Mouse (Mus musculus) embryonic facial prominence, embryonic 12.5 days (tissue): ENCODE data around the gene Rab28. TPM values are rescaled to one million over a fixed set of nuclear protein-coding genes. Genes with fewer than 3 reads are reported as not detected.

Experiments used
- ATAC-seq: fragments of 200-750 bp; cut with Nextera tagmentation; 2 replicates; pipeline ENCODE4 v1.8.0; 2017; ENCODE audit not compliant: insufficient number of reproducible peaks, insufficient read depth, low FRiP score, low TSS enrichment
- H3K27ac ChIP-seq: fragments of 300-500 bp; sonication (generic); 2 replicates; pipeline ENCODE4 v1.5.1; 2016; ENCODE audit warnings: mild to moderate bottlenecking
- H3K27me3 ChIP-seq: fragments of 300-500 bp; sonication (generic); 2 replicates; pipeline ENCODE4 v1.6.1; 2016; ENCODE audit warnings: mild to moderate bottlenecking, moderate library complexity
- H3K36me3 ChIP-seq: fragments of 300-500 bp; sonication (generic); 2 replicates; pipeline ENCODE4 v1.6.1; 2016; ENCODE audit warnings: mild to moderate bottlenecking
- H3K4me1 ChIP-seq: fragments of 300-500 bp; sonication (generic); 2 replicates; pipeline ENCODE4 v1.6.1; 2016
- H3K4me2 ChIP-seq: fragments of 300-500 bp; sonication (generic); replicated peaks from 2 replicates; pipeline ENCODE4 v1.6.1; 2016; ENCODE audit warnings: mild to moderate bottlenecking, moderate library complexity
- H3K4me3 ChIP-seq: fragments of 300-500 bp; sonication (generic); 2 replicates; pipeline ENCODE4 v1.5.1; 2016; ENCODE audit warnings: mild to moderate bottlenecking
- H3K9ac ChIP-seq: fragments of 300-500 bp; sonication (generic); 2 replicates; pipeline ENCODE4 v1.6.1; 2016; ENCODE audit warnings: mild to moderate bottlenecking, moderate library complexity
- H3K9me3 ChIP-seq: fragments of 300-500 bp; sonication (generic); 2 replicates; pipeline ENCODE4 v1.6.1; 2016; ENCODE audit warnings: mild to moderate bottlenecking, moderate library complexity
- WGBS: fragments of 180-500 bp; shearing (Covaris S2); methylation state at CpG from one replicate; pipeline ENCODE4 v1.1.7; 2016; 5-methylcytosine and 5-hydroxymethylcytosine counted together
- polyA plus RNA-seq: library from polyadenylated mRNA; unstranded; fragments of >200 nt; fragmentation: Nextera tagmentation; extraction: Ambion mirVana; gene quantifications from 2 replicates; pipeline ENCODE4 v1.2.1, GENCODE M21; 2016

Rab28 gene
- 81.6 and 82.4 TPM in 2 replicates for polyA plus RNA-seq

DNA sequence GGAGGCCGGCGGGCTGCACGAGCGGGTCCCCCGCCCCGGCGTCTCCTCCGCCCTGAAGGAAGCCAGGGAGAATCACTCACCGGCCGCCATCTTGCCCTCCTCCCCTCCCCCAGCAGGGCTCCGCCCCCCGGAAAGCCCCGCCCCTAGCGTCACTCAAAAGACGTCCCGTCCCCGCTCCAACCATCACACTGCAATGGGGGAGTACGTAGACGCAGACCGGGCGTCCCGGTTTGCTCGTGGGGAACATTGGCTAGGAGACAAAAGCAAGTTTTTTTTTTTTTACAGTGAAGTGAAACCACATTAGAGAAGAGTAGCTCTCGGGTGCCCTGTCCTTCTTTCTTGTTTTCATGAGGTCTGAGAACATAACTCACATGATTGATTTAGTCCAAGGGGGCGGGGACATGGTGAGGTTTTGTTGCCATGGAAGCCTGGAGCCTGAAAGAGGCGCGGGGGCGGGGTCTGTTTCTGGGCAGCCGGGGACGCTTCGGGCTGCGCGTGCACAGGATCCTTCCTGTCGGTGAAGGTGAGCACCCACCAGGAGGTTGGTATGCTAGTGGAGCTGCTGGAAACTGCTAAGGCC lies at the start of gene Rab28:
TSS of gene Rab28 (minus strand) at position 107 of the 580 bp plus-strand sequence.
- Histone ChIP-seq H3K9me3 (no peaks in the 10 kb centered on the region), H3K4me2 (peak within 1 kb of the TSS; percentile 90), H3K36me3 (no peaks in the 10 kb centered on the region), H3K9ac (peak within 1 kb of the TSS; percentile 83), H3K4me3 (peak within 1 kb of the TSS; percentile 93), H3K27me3 (no peaks in the 10 kb centered on the region), H3K4me1 (peaks cover 4% of the 10 kb centered on the region; the same call in 1 of the 2 replicates), H3K27ac (peak within 1 kb of the TSS; percentile 83)
- ATAC-seq: peak; percentile 93
- under 1% methylated on average over 34 of the region's 34 CpGs for WGBS

DNA sequence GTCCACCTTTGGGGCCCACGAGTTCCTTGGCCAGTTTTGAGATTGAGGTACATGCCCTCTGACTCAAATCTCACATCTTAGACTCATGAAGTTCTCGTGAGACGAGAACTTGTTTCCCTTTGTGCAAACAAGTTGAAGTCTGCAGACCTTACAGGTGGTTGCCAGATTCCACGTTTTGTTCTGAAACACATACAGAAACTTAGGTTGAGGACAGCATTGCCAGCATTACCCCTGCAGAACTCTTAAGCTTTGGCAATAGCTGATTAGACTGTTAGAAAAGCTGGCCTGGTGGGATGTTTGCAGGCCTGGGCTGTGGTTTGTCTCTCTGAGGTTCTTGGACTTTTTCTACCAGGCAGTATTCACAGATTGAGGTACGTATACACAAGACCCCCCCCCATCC lies 49.4 kb upstream of the Rab28 start:
- peaks cover 86% of the 10 kb centered on the region for H3K27me3 ChIP-seq
- H3K4me1 ChIP-seq: no peaks in the 10 kb centered on the region
- WGBS: 3% methylated on average over 5 of the region's 5 CpGs
- H3K4me2 ChIP-seq: no peak overlapping the region
- no peak overlapping the region for H3K27ac ChIP-seq
- ATAC-seq: no peak
- H3K36me3 ChIP-seq: no peaks in the 10 kb centered on the region
- no peak overlapping the region for H3K4me3 ChIP-seq
- no peak overlapping the region for H3K9ac ChIP-seq
- no peaks in the 10 kb centered on the region for H3K9me3 ChIP-seq

DNA sequence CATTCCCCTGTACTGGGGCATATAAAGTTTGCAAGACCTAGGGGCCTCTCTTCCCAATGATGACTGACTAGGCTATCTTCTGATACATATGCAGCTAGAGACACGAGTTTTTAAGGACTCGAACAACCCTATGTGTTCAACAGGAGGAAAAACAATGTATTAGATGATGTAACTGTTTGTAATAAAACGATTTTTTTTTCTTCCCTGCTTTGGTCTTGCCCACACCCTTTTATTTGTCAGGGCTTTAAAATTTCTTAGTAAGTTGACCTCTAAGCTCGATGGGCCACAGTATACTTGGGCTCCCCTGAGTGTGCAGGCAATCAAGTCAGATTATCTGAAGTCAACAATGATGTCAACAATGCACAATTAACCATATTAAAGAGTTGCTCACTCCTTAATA lies 48.4 kb upstream of the Rab28 start:
- Histone ChIP-seq H3K4me2 (no peak overlapping the region), H3K27ac (no peak overlapping the region), H3K27me3 (peaks cover 87% of the 10 kb centered on the region), H3K9ac (no peak overlapping the region), H3K4me3 (no peak overlapping the region), H3K4me1 (no peaks in the 10 kb centered on the region), H3K9me3 (no peaks in the 10 kb centered on the region), H3K36me3 (no peaks in the 10 kb centered on the region)
- ATAC-seq: no peak
- WGBS: 8% methylated on average over 4 of the region's 4 CpGs

DNA sequence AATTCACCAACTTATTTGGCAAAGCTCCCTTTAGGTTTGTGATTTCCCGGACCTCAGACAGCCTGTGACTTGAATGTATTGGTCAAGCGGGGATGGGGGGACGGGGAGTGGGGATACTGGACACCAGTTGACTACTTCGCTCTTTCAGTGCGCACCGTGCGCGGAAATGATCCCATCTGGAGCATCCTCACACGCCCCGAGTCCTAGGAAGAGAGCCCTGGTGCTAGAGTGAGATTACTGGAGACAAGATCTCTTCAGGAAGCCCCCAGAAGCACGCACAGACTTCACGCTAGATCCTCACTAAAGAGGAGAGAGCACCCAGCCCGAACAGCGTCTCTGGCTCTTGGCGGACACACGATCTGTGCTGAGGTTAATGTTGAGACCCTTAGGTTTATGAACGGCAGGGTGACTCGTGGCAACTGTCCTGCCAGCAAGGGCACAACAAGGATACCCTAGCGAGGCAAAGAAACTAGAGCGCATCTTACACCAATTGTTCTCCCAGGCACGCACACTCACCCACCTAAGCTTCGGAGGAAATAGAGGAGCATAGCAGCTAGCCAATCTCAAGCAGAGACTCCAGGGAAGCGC lies 47.5 kb upstream of the Rab28 start:
- no peaks in the 10 kb centered on the region for H3K9me3 ChIP-seq
- H3K9ac ChIP-seq: no peak overlapping the region
- H3K4me2 ChIP-seq: no peak overlapping the region
- no peaks in the 10 kb centered on the region for H3K36me3 ChIP-seq
- no peak overlapping the region for H3K4me3 ChIP-seq
- no peaks in the 10 kb centered on the region for H3K4me1 ChIP-seq
- no peak for ATAC-seq
- WGBS: 1% methylated on average over 23 of the region's 23 CpGs
- peaks cover 90% of the 10 kb centered on the region for H3K27me3 ChIP-seq
- H3K27ac ChIP-seq: no peak overlapping the region

DNA sequence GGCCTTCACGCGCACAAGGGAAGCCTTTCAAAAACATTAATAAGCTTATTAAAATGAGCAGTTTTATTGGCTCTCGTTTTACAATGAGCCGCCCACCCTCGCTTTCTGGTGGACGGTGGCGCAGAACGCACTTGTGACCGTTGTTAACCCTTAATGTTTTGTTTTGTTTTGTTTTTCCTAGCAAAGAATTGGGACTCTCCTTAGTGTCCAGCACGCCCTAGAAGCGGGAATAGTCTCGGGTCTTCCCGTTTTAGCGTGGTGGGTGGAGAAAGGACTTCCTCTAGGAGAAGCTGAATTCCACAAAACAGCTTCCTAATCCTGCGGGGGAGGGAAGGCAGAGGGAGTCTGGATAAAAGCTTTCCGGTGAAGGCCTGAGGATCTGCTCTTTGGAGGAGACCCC lies 46.9 kb upstream of the Rab28 start:
- Histone ChIP-seq H3K9me3 (no peaks in the 10 kb centered on the region), H3K36me3 (no peaks in the 10 kb centered on the region), H3K27ac (no peak overlapping the region), H3K4me2 (no peak overlapping the region; the same call in 1 of the 2 replicates), H3K9ac (no peak overlapping the region), H3K4me3 (no peak overlapping the region), H3K4me1 (no peaks in the 10 kb centered on the region), H3K27me3 (peaks cover 91% of the 10 kb centered on the region)
- no peak for ATAC-seq
- 2% methylated on average over 16 of the region's 16 CpGs for WGBS

DNA sequence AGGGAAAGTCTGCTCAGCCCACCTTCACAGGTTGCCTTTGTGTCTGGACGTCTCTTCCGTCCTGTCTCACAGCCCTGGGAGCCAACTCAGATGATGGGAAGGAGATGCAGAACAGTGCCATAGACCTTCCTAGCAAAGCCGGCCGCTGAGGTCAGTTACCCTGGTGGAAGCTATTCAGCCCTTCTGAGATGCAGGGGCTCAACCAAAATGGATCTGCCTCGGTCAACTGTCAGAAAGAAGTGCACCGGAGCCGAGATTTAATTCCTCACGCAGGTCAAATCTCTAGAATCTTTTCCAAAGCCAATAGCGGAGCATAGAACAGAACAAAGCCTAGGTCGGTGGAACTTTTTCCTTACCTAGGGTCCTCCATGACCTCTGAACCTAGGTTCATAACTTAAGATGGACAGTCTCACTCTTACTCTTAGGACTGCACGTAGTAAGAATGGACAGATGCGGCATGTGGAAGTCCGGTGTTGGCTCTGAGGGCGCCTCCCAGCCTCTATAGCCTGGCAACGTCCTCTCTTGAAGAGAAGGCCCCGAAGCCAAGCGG lies 46.3 kb upstream of the Rab28 start:
- no peak overlapping the region for H3K27ac ChIP-seq
- ATAC-seq: no peak
- H3K4me2 ChIP-seq: no peak overlapping the region; the same call in 1 of the 2 replicates
- H3K4me1 ChIP-seq: no peaks in the 10 kb centered on the region
- H3K4me3 ChIP-seq: no peak overlapping the region
- H3K27me3 ChIP-seq: peaks cover 93% of the 10 kb centered on the region
- WGBS: 2% methylated on average over 17 of the region's 17 CpGs
- H3K36me3 ChIP-seq: no peaks in the 10 kb centered on the region
- H3K9me3 ChIP-seq: no peaks in the 10 kb centered on the region
- no peak overlapping the region for H3K9ac ChIP-seq

DNA sequence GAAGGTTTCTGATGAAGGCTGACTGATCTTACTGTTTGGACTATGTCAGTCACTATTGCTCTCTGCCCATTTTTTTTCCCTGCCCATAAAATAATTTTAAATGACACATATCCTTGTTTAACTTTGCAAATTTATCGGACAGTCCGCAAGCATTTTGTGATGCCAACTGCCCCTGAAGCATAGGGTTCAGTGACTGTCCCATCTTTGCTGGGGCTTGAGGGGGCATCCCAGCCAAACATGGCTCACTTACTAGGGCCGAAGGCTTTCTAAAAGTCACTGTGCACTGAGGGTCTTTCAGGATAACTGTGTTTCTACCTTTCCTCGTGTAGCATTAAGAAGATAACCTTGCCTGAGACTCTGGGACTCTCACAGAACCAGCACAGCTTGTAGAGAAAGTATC lies 44.8 kb upstream of the Rab28 start:
- Histone ChIP-seq H3K36me3 (no peaks in the 10 kb centered on the region), H3K27me3 (peaks cover 93% of the 10 kb centered on the region), H3K9me3 (no peaks in the 10 kb centered on the region), H3K4me2 (no peak overlapping the region), H3K9ac (no peak overlapping the region), H3K4me3 (no peak overlapping the region), H3K27ac (no peak overlapping the region), H3K4me1 (no peaks in the 10 kb centered on the region)
- no peak for ATAC-seq
- WGBS: 25% methylated on average over 4 of the region's 4 CpGs

DNA sequence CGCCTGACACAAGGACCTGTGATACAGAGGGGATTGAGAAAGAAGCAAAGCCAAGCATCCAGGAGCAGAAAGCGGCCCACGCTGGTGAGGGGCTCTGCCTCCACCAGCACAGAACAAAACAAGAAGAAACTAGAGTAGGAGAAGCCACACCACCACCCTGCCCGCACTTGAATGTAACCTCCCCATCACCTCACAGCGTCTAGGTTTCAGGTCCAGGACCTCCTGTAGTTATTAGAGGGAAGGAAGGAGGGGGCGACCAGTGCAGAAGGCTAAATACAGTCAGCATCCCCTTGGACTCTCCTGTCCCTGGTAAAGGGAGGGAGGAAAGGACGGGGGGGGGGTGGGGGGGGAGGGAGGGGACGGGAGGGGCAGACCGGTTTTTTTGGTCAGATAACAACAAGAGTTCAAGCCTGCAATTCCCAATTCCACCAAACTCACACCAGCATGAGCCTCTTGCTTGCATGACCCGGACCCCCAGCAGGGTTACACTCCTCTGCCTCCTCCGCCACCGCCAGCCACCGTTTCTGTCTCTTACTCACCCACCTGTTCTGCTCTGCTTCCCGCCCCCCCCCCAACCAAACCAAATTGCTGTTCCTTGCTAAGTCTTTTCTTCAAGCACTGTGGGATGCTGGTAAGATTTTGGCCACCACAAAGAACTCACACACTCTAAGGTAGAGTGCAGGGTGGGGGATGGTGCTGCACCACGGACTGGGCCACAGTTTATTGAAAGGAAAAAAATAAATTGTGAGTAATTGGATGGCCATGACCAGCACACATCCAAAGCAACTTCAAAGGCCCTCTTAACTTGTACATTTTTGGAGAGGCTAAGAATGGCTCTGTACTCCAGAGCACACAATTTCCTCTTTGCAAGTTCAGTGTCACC lies 37.2 kb upstream of the Rab28 start:
- H3K4me3 ChIP-seq: no peak overlapping the region
- no peaks in the 10 kb centered on the region for H3K36me3 ChIP-seq
- H3K4me1 ChIP-seq: no peaks in the 10 kb centered on the region
- ATAC-seq: no peak
- no peaks in the 10 kb centered on the region for H3K9me3 ChIP-seq
- no peak overlapping the region for H3K27ac ChIP-seq
- H3K9ac ChIP-seq: no peak overlapping the region
- H3K27me3 ChIP-seq: peaks cover 70% of the 10 kb centered on the region
- H3K4me2 ChIP-seq: no peak overlapping the region
- WGBS: 9% methylated on average over 11 of the region's 15 CpGs

DNA sequence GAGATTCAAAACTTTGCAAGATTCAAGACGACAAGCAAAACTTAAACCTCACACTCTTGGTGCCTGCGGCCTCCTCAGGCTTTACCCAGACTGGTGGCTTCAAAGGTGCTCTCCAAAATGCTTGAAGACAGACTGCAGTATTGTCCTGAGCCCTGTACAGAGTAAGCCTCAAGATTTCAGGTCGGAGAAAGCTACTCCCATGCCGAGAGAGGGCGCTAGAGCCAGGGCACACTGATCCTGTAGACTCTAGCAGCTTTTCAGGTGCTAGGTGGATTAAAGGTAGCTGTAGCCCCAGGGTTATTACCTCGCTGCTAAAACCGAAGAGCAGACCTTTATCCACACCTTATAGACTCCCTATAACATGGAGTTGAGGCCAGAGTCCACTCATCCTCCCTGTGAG lies 36.3 kb upstream of the Rab28 start:
- no peak for ATAC-seq

DNA sequence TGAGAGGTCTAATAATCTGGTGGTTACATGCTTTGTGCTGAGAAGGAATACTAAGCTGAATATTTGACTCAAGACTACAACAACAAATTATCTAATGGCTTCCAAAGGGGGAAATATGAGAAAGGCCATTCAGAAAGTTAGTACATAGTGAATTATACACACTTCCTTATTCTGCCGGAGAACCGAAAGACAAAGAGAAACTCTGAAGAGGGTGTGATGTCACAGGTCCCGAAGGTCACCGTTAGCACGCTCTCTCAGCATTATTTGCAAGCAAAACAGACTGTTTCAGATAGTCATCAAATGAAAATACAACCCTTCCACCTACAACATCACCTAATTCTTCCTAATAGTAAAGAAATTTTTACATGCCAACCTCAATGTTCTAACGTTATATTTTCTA lies 30.9 kb upstream of the Rab28 start:
- Histone ChIP-seq H3K4me3 (no peak overlapping the region), H3K27ac (no peak overlapping the region), H3K4me1 (no peaks in the 10 kb centered on the region), H3K9ac (no peak overlapping the region), H3K36me3 (no peaks in the 10 kb centered on the region), H3K27me3 (peaks cover 8% of the 10 kb centered on the region), H3K4me2 (no peak overlapping the region), H3K9me3 (no peaks in the 10 kb centered on the region)
- 59% methylated on average over 6 of the region's 6 CpGs for WGBS
- no peak for ATAC-seq

More for the DNA sequence above, 36.3 kb upstream of the Rab28 start:
- no peaks in the 10 kb centered on the region for H3K9me3 ChIP-seq
- no peaks in the 10 kb centered on the region for H3K36me3 ChIP-seq
- peaks cover 61% of the 10 kb centered on the region for H3K27me3 ChIP-seq
- H3K4me1 ChIP-seq: no peaks in the 10 kb centered on the region
- H3K4me2 ChIP-seq: no peak overlapping the region
- H3K27ac ChIP-seq: no peak overlapping the region
- no peak overlapping the region for H3K4me3 ChIP-seq
- 7% methylated on average over 7 of the region's 7 CpGs for WGBS
- no peak overlapping the region for H3K9ac ChIP-seq

DNA sequence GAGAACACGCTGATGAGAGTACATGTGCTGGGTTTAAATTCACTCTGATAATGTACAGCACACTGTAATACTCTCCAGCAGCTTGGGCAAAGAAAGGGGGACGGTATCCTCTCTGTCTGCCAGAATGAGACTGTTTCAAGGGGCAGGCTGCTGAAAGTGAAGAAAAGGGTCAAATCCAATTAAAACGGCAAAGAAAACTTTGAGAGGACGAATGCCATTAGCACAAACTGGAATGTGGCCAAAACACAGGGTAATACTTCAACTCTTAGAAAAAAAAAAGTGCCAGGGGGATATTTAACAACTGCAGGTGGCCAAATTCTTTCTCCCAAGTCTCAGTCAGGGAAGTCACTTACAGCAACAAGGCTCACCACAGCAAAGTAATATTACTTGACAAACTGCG lies 29.1 kb upstream of the Rab28 start:
- Histone ChIP-seq H3K9ac (no peak overlapping the region), H3K9me3 (no peaks in the 10 kb centered on the region), H3K4me3 (no peak overlapping the region), H3K36me3 (no peaks in the 10 kb centered on the region), H3K4me2 (no peak overlapping the region), H3K27me3 (no peaks in the 10 kb centered on the region), H3K27ac (no peak overlapping the region), H3K4me1 (no peaks in the 10 kb centered on the region)
- ATAC-seq: no peak
- WGBS: 49% methylated on average over 5 of the region's 5 CpGs
